ENCODE assay signal across 8 mouse cellular contexts in genomic region chr7:141070058-141070862, GRCm38 (mm10). TPM values are rescaled to one million over a fixed set of nuclear protein-coding genes. Genes with fewer than 3 reads are reported as not detected.
DNase-seq lines count a peak whose midpoint lies in the region; ATAC-seq and TF ChIP-seq lines count a peak whose summit lies in the region.

No protein-coding gene starts in this region.

- no peaks in the 10 kb centered on the region for H3K36me3 ChIP-seq in C2C12 (ENCODE audit: control insufficient read depth, insufficient read depth)
- no peaks in the 10 kb centered on the region for H3K36me3 ChIP-seq in heart, adult 2 months (ENCODE audit: control insufficient read depth, insufficient read depth, low read length)
- H3K36me3 ChIP-seq in kidney, adult 2 months (ENCODE audit: control insufficient read depth, insufficient read depth, low read length) = no peaks in the 10 kb centered on the region
- peaks cover 15% of the 10 kb centered on the region for H3K36me3 ChIP-seq in limb, embryonic 14.5 days (ENCODE audit: control insufficient read depth, insufficient read depth, low read length)
- peaks cover 23% of the 10 kb centered on the region; the same call in 1 of the 2 replicates for H3K36me3 ChIP-seq in midbrain, embryonic 15.5 days (replicated peaks)
- no peaks in the 10 kb centered on the region for H3K36me3 ChIP-seq in splenic B cell, adult 2 months (ENCODE audit: control insufficient read depth, insufficient read depth, low read length, poor library complexity, severe bottlenecking)

- no peaks in the 10 kb centered on the region for H3K79me3 ChIP-seq in C2C12 (ENCODE audit: low read depth)

- peak; percentile 64 for ATAC-seq in limb, embryonic 14.5 days (ENCODE audit: low FRiP score, low read depth)
- peak; percentile 65 for ATAC-seq in midbrain, embryonic 15.5 days (replicated peaks)

- no peak overlapping the region for H3K27ac ChIP-seq in heart, adult 2 months
- H3K27ac ChIP-seq in kidney, adult 2 months (ENCODE audit: insufficient read depth, low read depth, low read length) = no peak overlapping the region
- no peak overlapping the region for H3K27ac ChIP-seq in limb, embryonic 14.5 days (replicated peaks; ENCODE audit: low read depth, low read length)
- H3K27ac ChIP-seq in midbrain, embryonic 15.5 days = peak overlapping the region; percentile 88

- peak; percentile 56; the same call in 1 of the 2 replicates for TF ChIP-seq EP300 in heart, adult 2 months (IDR thresholded peaks at IDR 0.05; ENCODE audit: insufficient read depth, low read depth, low read length)

- no peaks in the 10 kb centered on the region; the same call in 1 of the 2 replicates for H3K4me1 ChIP-seq in heart, adult 2 months (ENCODE audit: control insufficient read depth, insufficient read depth, low read length)
- 0 out of 2 replicates have a peak, but pooled peaks cover 3% of the 10 kb centered on the region for H3K4me1 ChIP-seq in kidney, adult 2 months (ENCODE audit: control insufficient read depth, insufficient read depth, low read length)
- peaks cover 11% of the 10 kb centered on the region for H3K4me1 ChIP-seq in limb, embryonic 14.5 days (ENCODE audit: control insufficient read depth, insufficient read depth, low read length)
- H3K4me1 ChIP-seq in midbrain, embryonic 15.5 days = peaks cover 27% of the 10 kb centered on the region

- no peak overlapping the region; the same call in 1 of the 2 replicates for H3K9ac ChIP-seq in heart, adult 2 months (ENCODE audit: low read depth, low read length)
- peak overlapping the region; percentile 43 for H3K9ac ChIP-seq in limb, embryonic 14.5 days (ENCODE audit: low read depth, low read length, severe bottlenecking)
- H3K9ac ChIP-seq in midbrain, embryonic 15.5 days = peak overlapping the region; percentile 56

- H3K4me2 ChIP-seq in limb, embryonic 14.5 days (replicated peaks; ENCODE audit: low read depth, low read length, severe bottlenecking) = peak overlapping the region; percentile 75
- H3K4me2 ChIP-seq in midbrain, embryonic 15.5 days = peak overlapping the region; percentile 70

- TF ChIP-seq POLR2A in heart, adult 2 months (IDR thresholded peaks at IDR 0.05; ENCODE audit: insufficient read depth, low read depth, low read length) = no peak
- no peak for TF ChIP-seq POLR2A in kidney, adult 2 months (IDR thresholded peaks at IDR 0.05; ENCODE audit: low read depth, low read length)
- TF ChIP-seq POLR2A in limb, embryonic 14.5 days (IDR thresholded peaks at IDR 0.05; ENCODE audit: borderline replicate concordance, extremely low read depth, insufficient read depth, insufficient read length) = no peak

- peak overlapping the region; percentile 34 for H3ac ChIP-seq in C2C12 (ENCODE audit: control insufficient read depth, insufficient read length, low read depth)

- no peak overlapping the region for H3K4me3 ChIP-seq in C2C12 (ENCODE audit: insufficient read depth, poor library complexity, severe bottlenecking)
- H3K4me3 ChIP-seq in heart, adult 2 months = peak overlapping the region; percentile 24; the same call in 1 of the 2 replicates
- peak overlapping the region; percentile 29; the same call in 1 of the 2 replicates for H3K4me3 ChIP-seq in kidney, adult 2 months (ENCODE audit: insufficient read depth, low read depth, low read length)
- H3K4me3 ChIP-seq in limb, embryonic 14.5 days (replicated peaks; ENCODE audit: low read length) = peak overlapping the region; percentile 33
- peak overlapping the region; percentile 38 for H3K4me3 ChIP-seq in midbrain, embryonic 15.5 days

- WGBS in heart, adult 2 months = 2% methylated on average over 51 of the region's 51 CpGs
- WGBS in kidney, adult 2 months = 3% methylated on average over 51 of the region's 51 CpGs
- WGBS in limb, embryonic 14.5 days = 1% methylated on average over 42 of the region's 51 CpGs
- 2% methylated on average over 51 of the region's 51 CpGs for WGBS in midbrain, embryonic 15.5 days

- peak; percentile 43 for TF ChIP-seq CTCF in C2C12 (IDR thresholded peaks at IDR 0.05; ENCODE audit: control insufficient read depth, insufficient read depth, insufficient read length)
- TF ChIP-seq CTCF in heart, adult 2 months (IDR thresholded peaks at IDR 0.05) = peak; percentile 81
- peak; percentile 92 for TF ChIP-seq CTCF in kidney, adult 2 months (conservative IDR thresholded peaks at IDR 0.05; ENCODE audit: insufficient read depth, insufficient read length, low read depth, low read length)

- H3K9me3 ChIP-seq in limb, embryonic 14.5 days (ENCODE audit: control insufficient read depth, low read length) = no peaks in the 10 kb centered on the region
- H3K9me3 ChIP-seq in midbrain, embryonic 15.5 days = no peaks in the 10 kb centered on the region

- intact Hi-C loops in heart, adult 2 months (cut with DNase I) = loop anchor here (1.0 to 5.0 kb wide), 2 partner anchors 107 to 162 kb away; no protein-coding TSS in a partner anchor

- peaks cover 4% of the 10 kb centered on the region for H3K27me3 ChIP-seq in C2C12 (ENCODE audit: control insufficient read depth, insufficient read depth, insufficient read length)
- peaks cover 3% of the 10 kb centered on the region; the same call in 1 of the 2 replicates for H3K27me3 ChIP-seq in heart, adult 2 months (ENCODE audit: control insufficient read depth, insufficient read depth, low read length)
- H3K27me3 ChIP-seq in kidney, adult 2 months (replicated peaks; ENCODE audit: control insufficient read depth, insufficient read depth, low read length) = no peaks in the 10 kb centered on the region
- peaks cover 14% of the 10 kb centered on the region for H3K27me3 ChIP-seq in limb, embryonic 14.5 days (ENCODE audit: control insufficient read depth, insufficient read depth, low read length)
- no peaks in the 10 kb centered on the region for H3K27me3 ChIP-seq in midbrain, embryonic 15.5 days (replicated peaks)
- no peaks in the 10 kb centered on the region for H3K27me3 ChIP-seq in splenic B cell, adult 2 months (ENCODE audit: control insufficient read depth, insufficient read depth, low read length, poor library complexity, severe bottlenecking)

- H3K79me2 ChIP-seq in C2C12 (ENCODE audit: control insufficient read depth, insufficient read depth) = no peaks in the 10 kb centered on the region
- no peaks in the 10 kb centered on the region for H3K79me2 ChIP-seq in heart, adult 2 months (replicated peaks; ENCODE audit: control insufficient read depth, insufficient read depth, low read length)

- peak; percentile 86 for DNase-seq in adrenal gland, postnatal 10 days
- DNase-seq in embryo, embryonic 9.5 days (ENCODE audit: extremely low spot score) = peak; percentile 87
- peak; percentile 63 to 77 for DNase-seq in heart, adult 2 months
- DNase-seq in kidney, adult 2 months = peak; percentile 84
- peak; percentile 87 for DNase-seq in limb, embryonic 14.5 days (ENCODE audit: low spot score)
- DNase-seq in splenic B cell, adult 2 months (ENCODE audit: low read depth, low spot score) = peak; percentile 67

TF ChIP-seq in C2C12, 6 proteins besides CTCF, POLR2A, EP300 and RAD21 (continues in another document):
- TF ChIP-seq FOSL1 (IDR thresholded peaks at IDR 0.05; ENCODE audit: insufficient read depth, low read length, poor library complexity, severe bottlenecking) = no peak

RNA-seq across cellular contexts. Expression of gene Pkp3, which starts 7.8 kb away (rescaled TPM):
- polyA plus RNA-seq in C2C12 (2012; fragmentation: generic; extraction: Trizol) = 0.88 TPM
- 1 to 10 TPM in 1 of 2 experiments, under 1 TPM in 1; 0.94 to 1.5 TPM for total RNA-seq in adrenal gland, postnatal 10 days (2021)
- total RNA-seq in heart, adult 2 months (2021) = under 1 TPM; 0.20 to 0.21 TPM
- 0.35 and 1.6 TPM in 2 replicates for polyA plus RNA-seq in heart, adult 2 months (2012; rRNA removed)
- 17.0 and 19.8 TPM in 2 replicates for polyA plus RNA-seq in kidney, adult 2 months (2012; rRNA removed)
- polyA plus RNA-seq in limb, embryonic 14.5 days (2012; rRNA removed) = 37.6 and 38.8 TPM in 2 replicates
- 62.4 and 65.9 TPM in 2 replicates for polyA plus RNA-seq in limb, embryonic 14.5 days (2014; fragmentation: Nextera tagmentation; extraction: Ambion mirVana)
- polyA plus RNA-seq in midbrain, embryonic 15.5 days (2015; fragmentation: Nextera tagmentation; extraction: Ambion mirVana) = 0.84 TPM in 1 of 2 replicates, not detected in the other

RNA-seq across cellular contexts. Expression of gene B4galnt4, which starts 9.4 kb away (rescaled TPM):
- 4.0 TPM for polyA plus RNA-seq in C2C12 (2012; fragmentation: generic; extraction: Trizol)
- total RNA-seq in adrenal gland, postnatal 10 days (2021) = 1 to 10 TPM; 2.0 to 5.1 TPM
- under 1 TPM in 1 of 2 experiments, not detected in 1; 0.07 TPM for total RNA-seq in heart, adult 2 months (2021)
- polyA plus RNA-seq in heart, adult 2 months (2012; rRNA removed) = 0.04 and 0.06 TPM in 2 replicates
- 0.16 and 0.44 TPM in 2 replicates for polyA plus RNA-seq in kidney, adult 2 months (2012; rRNA removed)
- polyA plus RNA-seq in limb, embryonic 14.5 days (2012; rRNA removed) = 46.5 and 53.7 TPM in 2 replicates
- 12.3 and 17.1 TPM in 2 replicates for polyA plus RNA-seq in limb, embryonic 14.5 days (2014; fragmentation: Nextera tagmentation; extraction: Ambion mirVana)
- 59.2 and 64.1 TPM in 2 replicates for polyA plus RNA-seq in midbrain, embryonic 15.5 days (2015; fragmentation: Nextera tagmentation; extraction: Ambion mirVana)

RNA-seq across cellular contexts. Expression of gene Sigirr, which starts 30.1 kb away (rescaled TPM):
- polyA plus RNA-seq in C2C12 (2012; fragmentation: generic; extraction: Trizol) = 13.9 TPM
- 10 to 100 TPM in 1 of 2 experiments, 1 to 10 TPM in 1; 8.3 to 10.6 TPM for total RNA-seq in adrenal gland, postnatal 10 days (2021)
- 1 to 10 TPM; 4.5 to 7.0 TPM for total RNA-seq in heart, adult 2 months (2021)
- polyA plus RNA-seq in heart, adult 2 months (2012; rRNA removed) = 9.4 and 10.2 TPM in 2 replicates
- 102 and 110 TPM in 2 replicates for polyA plus RNA-seq in kidney, adult 2 months (2012; rRNA removed)
- 2.5 and 3.1 TPM in 2 replicates for polyA plus RNA-seq in limb, embryonic 14.5 days (2012; rRNA removed)
- polyA plus RNA-seq in limb, embryonic 14.5 days (2014; fragmentation: Nextera tagmentation; extraction: Ambion mirVana) = 2.7 and 4.0 TPM in 2 replicates
- polyA plus RNA-seq in midbrain, embryonic 15.5 days (2015; fragmentation: Nextera tagmentation; extraction: Ambion mirVana) = 2.3 and 2.7 TPM in 2 replicates

RNA-seq across cellular contexts. Expression of gene Gm17387, which starts 41.3 kb away (rescaled TPM):
- not detected for polyA plus RNA-seq in C2C12 (2012; fragmentation: generic; extraction: Trizol)
- not detected for total RNA-seq in adrenal gland, postnatal 10 days (2021)
- total RNA-seq in heart, adult 2 months (2021) = not detected
- not detected in 2 replicates for polyA plus RNA-seq in heart, adult 2 months (2012; rRNA removed)
- not detected in 2 replicates for polyA plus RNA-seq in kidney, adult 2 months (2012; rRNA removed)
- not detected in 2 replicates for polyA plus RNA-seq in limb, embryonic 14.5 days (2012; rRNA removed)
- polyA plus RNA-seq in limb, embryonic 14.5 days (2014; fragmentation: Nextera tagmentation; extraction: Ambion mirVana) = not detected in 2 replicates
- polyA plus RNA-seq in midbrain, embryonic 15.5 days (2015; fragmentation: Nextera tagmentation; extraction: Ambion mirVana) = not detected in 2 replicates

RNA-seq across cellular contexts. Expression of gene Ano9, which starts 47.3 kb away (rescaled TPM):
- not detected for polyA plus RNA-seq in C2C12 (2012; fragmentation: generic; extraction: Trizol)
- under 1 TPM; 0.33 to 0.42 TPM for total RNA-seq in adrenal gland, postnatal 10 days (2021)
- total RNA-seq in heart, adult 2 months (2021) = under 1 TPM in 1 of 2 experiments, not detected in 1; 0.39 TPM
- 0.09 and 0.53 TPM in 2 replicates for polyA plus RNA-seq in heart, adult 2 months (2012; rRNA removed)
- polyA plus RNA-seq in kidney, adult 2 months (2012; rRNA removed) = 5.4 and 7.3 TPM in 2 replicates
- polyA plus RNA-seq in limb, embryonic 14.5 days (2012; rRNA removed) = 6.3 and 8.0 TPM in 2 replicates
- polyA plus RNA-seq in limb, embryonic 14.5 days (2014; fragmentation: Nextera tagmentation; extraction: Ambion mirVana) = 3.6 and 4.3 TPM in 2 replicates
- polyA plus RNA-seq in midbrain, embryonic 15.5 days (2015; fragmentation: Nextera tagmentation; extraction: Ambion mirVana) = 0.36 and 0.42 TPM in 2 replicates
